Mouse (Mus musculus) testis, adult 2 months (tissue): Measurements from ENCODE around the gene Palm3.

Experiments used
- CTCF ChIP-seq: fragments of 200-500 bp; IDR thresholded peaks from 2 replicates; pipeline ENCODE4 v1.5.1; 2012; ENCODE audit warnings: low read depth, mild to moderate bottlenecking, inconsistent platforms, low read length, moderate library complexity; ENCODE audit not compliant: control insufficient read depth, insufficient read depth, insufficient replicate concordance
- POLR2A ChIP-seq: fragments of 200-500 bp; IDR thresholded peaks from 2 replicates; pipeline ENCODE4 v1.6.1; 2012; ENCODE audit warnings: low read depth, mild to moderate bottlenecking, inconsistent platforms, low read length, moderate library complexity; ENCODE audit not compliant: control insufficient read depth

DNA sequence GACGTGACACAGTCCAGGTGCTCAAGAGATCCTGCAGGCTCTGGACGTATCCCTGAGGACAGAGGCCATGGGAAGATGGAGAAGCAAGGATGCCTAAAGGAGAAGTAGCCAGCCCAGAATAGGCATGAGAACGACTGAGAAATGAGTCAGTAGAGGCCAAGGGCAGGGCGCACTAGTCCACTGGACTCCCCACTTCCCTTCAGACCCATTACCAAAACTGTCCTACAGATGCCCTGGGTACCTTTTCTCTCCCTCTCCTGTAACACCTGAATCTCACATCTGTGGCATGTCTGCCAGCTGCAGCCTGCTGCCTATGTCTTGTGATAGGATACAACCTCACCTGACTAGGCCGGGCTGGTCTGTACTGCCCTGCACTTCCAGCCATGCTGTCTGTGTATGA, 49.0 kb downstream of the Palm3 start:
- TF ChIP-seq CTCF (no peak), POLR2A (no peak)
